Mouse (Mus musculus): Measurements from ENCODE around the gene Igf1. TPM values are rescaled to one million over a fixed set of nuclear protein-coding genes. Genes with fewer than 3 reads are reported as not detected.

Gene Igf1
- polyA plus RNA-seq, 1 experiment from 2014 or later: 48.9 TPM

GRCm38 (mm10) chr10:87914932-87915331, 56.9 kb downstream of the Igf1 start:
- WGBS: 83% methylated on average over 10 of the region's 10 CpGs

GRCm38 (mm10) chr10:87915782-87916181, 57.7 kb downstream of the Igf1 start:
- Histone ChIP-seq H3K27ac (replicated peaks) (no peak overlapping the region), H3K27me3 (replicated peaks; ENCODE audit: low read depth, poor library complexity, severe bottlenecking) (no peaks in the 10 kb centered on the region), H3K4me3 (no peak overlapping the region), H3K36me3 (replicated peaks) (peaks cover 17% of the 10 kb centered on the region; the same call in 1 of the 2 replicates), H3K4me1 (0 out of 2 replicates have a peak, but pooled peaks cover 3% of the 10 kb centered on the region), H3K9me3 (no peaks in the 10 kb centered on the region)
- DNase-seq (ENCODE audit: low spot score): no peak
- WGBS: 94% methylated on average over 3 of the region's 3 CpGs

More at GRCm38 (mm10) chr10:87914932-87915331, 56.9 kb downstream of the Igf1 start:
- no peak for DNase-seq (ENCODE audit: low spot score)
- Histone ChIP-seq H3K9me3 (no peaks in the 10 kb centered on the region), H3K36me3 (replicated peaks) (peaks cover 14% of the 10 kb centered on the region; the same call in 1 of the 2 replicates), H3K27ac (replicated peaks) (no peak overlapping the region), H3K27me3 (replicated peaks; ENCODE audit: low read depth, poor library complexity, severe bottlenecking) (no peaks in the 10 kb centered on the region), H3K4me1 (0 out of 2 replicates have a peak, but pooled peaks cover 3% of the 10 kb centered on the region), H3K4me3 (no peak overlapping the region)

- no peak overlapping the region for H3K4me3 ChIP-seq
- H3K27ac ChIP-seq (replicated peaks): no peak overlapping the region
- H3K36me3 ChIP-seq (replicated peaks): peaks cover 10% of the 10 kb centered on the region; the same call in 1 of the 2 replicates
- H3K9me3 ChIP-seq: no peaks in the 10 kb centered on the region
- H3K4me1 ChIP-seq: 0 out of 2 replicates have a peak, but pooled peaks cover 2% of the 10 kb centered on the region
- WGBS: 84% methylated on average over 3 of the region's 3 CpGs
- no peaks in the 10 kb centered on the region for H3K27me3 ChIP-seq (replicated peaks; ENCODE audit: low read depth, poor library complexity, severe bottlenecking)
- DNase-seq (ENCODE audit: low spot score): no peak
Observed at GRCm38 (mm10) chr10:87922263-87922662, 64.2 kb downstream of the Igf1 start.

GRCm38 (mm10) chr10:87926564-87926963, 68.5 kb downstream of the Igf1 start:
- no peak overlapping the region for H3K4me3 ChIP-seq
- 68% methylated on average over 8 of the region's 8 CpGs for WGBS

GRCm38 (mm10) chr10:87927131-87927609, 69.1 kb downstream of the Igf1 start:
- DNase-seq (ENCODE audit: low spot score): no peak
- Histone ChIP-seq H3K36me3 (replicated peaks) (peaks cover 7% of the 10 kb centered on the region), H3K27me3 (replicated peaks; ENCODE audit: low read depth, poor library complexity, severe bottlenecking) (no peaks in the 10 kb centered on the region), H3K27ac (replicated peaks) (no peak overlapping the region; the same call in 1 of the 2 replicates), H3K4me3 (no peak overlapping the region), H3K9me3 (no peaks in the 10 kb centered on the region), H3K4me1 (0 out of 2 replicates have a peak, but pooled peaks cover 4% of the 10 kb centered on the region)
- 54% methylated on average over 6 of the region's 6 CpGs for WGBS

More at GRCm38 (mm10) chr10:87926564-87926963, 68.5 kb downstream of the Igf1 start:
- H3K4me1 ChIP-seq: 0 out of 2 replicates have a peak, but pooled peaks cover 4% of the 10 kb centered on the region
- no peaks in the 10 kb centered on the region for H3K9me3 ChIP-seq
- no peak overlapping the region for H3K27ac ChIP-seq (replicated peaks)
- no peaks in the 10 kb centered on the region for H3K27me3 ChIP-seq (replicated peaks; ENCODE audit: low read depth, poor library complexity, severe bottlenecking)
- H3K36me3 ChIP-seq (replicated peaks): peaks cover 1% of the 10 kb centered on the region; the same call in 1 of the 2 replicates
- DNase-seq (ENCODE audit: low spot score): no peak

- Histone ChIP-seq H3K36me3 (replicated peaks) (no peaks in the 10 kb centered on the region), H3K4me3 (no peak overlapping the region), H3K27ac (replicated peaks) (no peak overlapping the region), H3K27me3 (replicated peaks; ENCODE audit: low read depth, poor library complexity, severe bottlenecking) (no peaks in the 10 kb centered on the region), H3K9me3 (no peaks in the 10 kb centered on the region), H3K4me1 (no peaks in the 10 kb centered on the region)
- no peak for DNase-seq (ENCODE audit: low spot score)
- 78% methylated on average over 4 of the region's 4 CpGs for whole genome bisulfite sequencing
Observed at GRCm38 (mm10) chr10:87948192-87948591, 90.1 kb downstream of the Igf1 start.

GRCm38 (mm10) chr10:87971536-87971935, 113.5 kb downstream of the Igf1 start:
- no peak overlapping the region for H3K4me3 ChIP-seq
- H3K36me3 ChIP-seq (replicated peaks): no peaks in the 10 kb centered on the region
- WGBS: 70% methylated on average over 6 of the region's 6 CpGs
- H3K27me3 ChIP-seq (replicated peaks; ENCODE audit: low read depth, poor library complexity, severe bottlenecking): no peaks in the 10 kb centered on the region
- H3K27ac ChIP-seq (replicated peaks): no peak overlapping the region; the same call in 1 of the 2 replicates
- peak; percentile 22 for DNase-seq (ENCODE audit: low spot score)
- H3K4me1 ChIP-seq: no peaks in the 10 kb centered on the region
- no peaks in the 10 kb centered on the region for H3K9me3 ChIP-seq

- 75% methylated on average over 4 of the region's 4 CpGs for WGBS
- no peak for DNase-seq (ENCODE audit: low spot score)
- Histone ChIP-seq H3K36me3 (replicated peaks) (no peaks in the 10 kb centered on the region), H3K9me3 (no peaks in the 10 kb centered on the region), H3K27ac (replicated peaks) (no peak overlapping the region), H3K27me3 (replicated peaks; ENCODE audit: low read depth, poor library complexity, severe bottlenecking) (no peaks in the 10 kb centered on the region), H3K4me1 (no peaks in the 10 kb centered on the region), H3K4me3 (no peak overlapping the region)
Observed at GRCm38 (mm10) chr10:87973911-87974631, 116.0 kb downstream of the Igf1 start.

GRCm38 (mm10) chr10:87985375-87985774, 127.3 kb downstream of the Igf1 start:
- no peak for DNase-seq (ENCODE audit: low spot score)
- no peaks in the 10 kb centered on the region for H3K9me3 ChIP-seq
- H3K36me3 ChIP-seq (replicated peaks): no peaks in the 10 kb centered on the region
- no peak overlapping the region for H3K27ac ChIP-seq (replicated peaks)
- WGBS: 84% methylated on average over 5 of the region's 5 CpGs
- no peaks in the 10 kb centered on the region for H3K4me1 ChIP-seq
- no peak overlapping the region for H3K4me3 ChIP-seq
- H3K27me3 ChIP-seq (replicated peaks; ENCODE audit: low read depth, poor library complexity, severe bottlenecking): no peaks in the 10 kb centered on the region

- WGBS: 89% methylated on average over 3 of the region's 3 CpGs
- Histone ChIP-seq H3K4me3 (no peak overlapping the region), H3K27me3 (replicated peaks; ENCODE audit: low read depth, poor library complexity, severe bottlenecking) (no peaks in the 10 kb centered on the region), H3K27ac (replicated peaks) (no peak overlapping the region), H3K36me3 (replicated peaks) (no peaks in the 10 kb centered on the region), H3K9me3 (no peaks in the 10 kb centered on the region), H3K4me1 (no peaks in the 10 kb centered on the region)
- no peak for DNase-seq (ENCODE audit: low spot score)
Observed at GRCm38 (mm10) chr10:87986201-87986600, 128.1 kb downstream of the Igf1 start.

Other genes starting within 250 kb of the Igf1 start
- 0.61 and 0.68 TPM in 2 replicates for gene Pmch, start 232.8 kb downstream of the Igf1 start, polyA plus RNA-seq (2016; fragmentation: Nextera tagmentation; extraction: Ambion mirVana)

Data from embryonic facial prominence, embryonic 10.5 days (tissue).